Mouse (Mus musculus) frontal cortex, adult (tissue): ENCODE measurements around the gene Ly6g5c.

Experiments
- ATAC-seq: cut with Nextera tagmentation; 2 replicates; pipeline ENCODE4 v1.9.2; 2017; ENCODE audit warnings: mild to moderate bottlenecking, moderate library complexity, mixed read lengths; ENCODE audit not compliant: low TSS enrichment

Gene Ly6g5c

DNA sequence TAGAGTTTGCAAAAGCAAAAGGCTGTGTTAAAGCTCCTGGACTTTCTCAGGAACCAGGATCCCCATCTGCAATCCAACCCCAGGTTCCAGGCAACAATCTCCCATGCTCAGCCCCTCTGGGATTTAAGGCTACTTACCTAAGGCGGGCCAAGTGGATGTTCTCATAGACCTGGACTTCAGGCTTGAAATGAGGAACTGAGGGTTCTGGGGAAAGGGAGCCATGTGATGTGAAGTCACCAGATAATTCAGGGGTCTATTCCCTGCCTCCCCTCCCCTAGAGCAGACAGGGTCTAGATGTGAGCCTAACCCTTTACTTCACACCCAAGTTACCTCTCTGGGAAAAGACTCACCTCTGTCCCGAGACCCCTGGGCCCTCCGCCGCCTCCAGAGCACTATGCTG lies 27.4 kb upstream of the Ly6g5c start:
- ATAC-seq: no peak

DNA sequence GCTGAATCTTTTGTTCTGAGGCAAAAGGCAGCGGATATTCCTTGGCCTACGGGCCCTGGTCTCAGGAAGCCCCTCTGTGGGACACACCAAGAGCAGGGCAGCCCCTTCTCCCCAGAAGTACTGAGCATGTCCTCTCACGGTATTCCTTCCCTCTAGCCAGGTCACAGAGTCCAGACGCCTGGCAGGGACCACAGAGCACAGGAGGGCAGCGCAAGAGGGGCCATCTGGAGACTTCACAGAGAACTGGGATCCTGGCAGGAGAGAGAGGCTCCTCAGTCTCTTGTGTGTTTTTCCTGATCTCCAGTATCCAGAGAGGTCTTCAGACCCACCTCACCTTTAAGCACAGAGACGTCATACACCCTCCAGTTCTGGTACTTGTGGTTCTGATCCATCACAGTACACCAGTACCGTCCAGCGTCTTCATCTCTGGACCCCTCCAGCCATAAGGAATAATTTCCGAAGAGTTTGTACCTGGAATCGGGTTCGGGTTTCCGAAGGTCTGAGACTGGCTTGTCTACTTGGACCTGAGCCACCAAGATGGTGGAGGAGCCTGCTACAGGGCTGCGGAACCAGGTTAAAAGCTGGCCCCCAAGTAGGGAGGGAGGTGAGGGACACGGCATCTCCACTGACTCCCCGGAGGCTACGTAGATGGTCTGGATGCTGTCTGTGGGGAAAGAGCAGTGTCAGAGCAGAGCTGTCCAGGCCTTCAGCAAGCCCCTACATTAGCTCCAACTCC lies 25.1 kb upstream of the Ly6g5c start:
- no peak for ATAC-seq

DNA sequence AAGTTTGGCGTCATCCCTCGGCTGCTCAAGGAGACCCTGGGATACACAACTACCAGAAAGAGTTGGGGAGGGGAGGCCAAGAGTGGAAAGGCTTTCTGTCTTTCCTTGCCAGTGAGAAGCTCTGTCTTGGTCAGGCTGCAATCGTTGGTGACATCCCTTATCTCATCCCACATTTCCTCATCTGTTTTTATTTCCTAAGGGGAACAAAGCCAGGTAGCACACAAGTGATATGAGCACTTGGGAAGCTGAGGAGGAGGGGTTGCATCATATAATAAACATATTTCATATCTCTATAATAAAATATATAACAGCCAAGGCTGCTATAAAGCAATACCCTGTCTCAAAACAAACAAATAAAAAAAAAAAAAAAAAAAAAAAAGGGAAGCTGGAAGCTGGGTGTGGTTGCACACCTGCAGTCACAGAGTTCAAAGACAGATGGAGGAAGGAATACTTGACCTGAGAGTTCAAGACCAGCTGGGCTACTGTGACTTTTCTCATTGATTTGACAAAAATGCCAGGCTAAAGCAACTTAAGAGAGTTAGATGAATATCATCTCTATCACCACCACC lies 24.1 kb upstream of the Ly6g5c start:
- ATAC-seq: no peak

DNA sequence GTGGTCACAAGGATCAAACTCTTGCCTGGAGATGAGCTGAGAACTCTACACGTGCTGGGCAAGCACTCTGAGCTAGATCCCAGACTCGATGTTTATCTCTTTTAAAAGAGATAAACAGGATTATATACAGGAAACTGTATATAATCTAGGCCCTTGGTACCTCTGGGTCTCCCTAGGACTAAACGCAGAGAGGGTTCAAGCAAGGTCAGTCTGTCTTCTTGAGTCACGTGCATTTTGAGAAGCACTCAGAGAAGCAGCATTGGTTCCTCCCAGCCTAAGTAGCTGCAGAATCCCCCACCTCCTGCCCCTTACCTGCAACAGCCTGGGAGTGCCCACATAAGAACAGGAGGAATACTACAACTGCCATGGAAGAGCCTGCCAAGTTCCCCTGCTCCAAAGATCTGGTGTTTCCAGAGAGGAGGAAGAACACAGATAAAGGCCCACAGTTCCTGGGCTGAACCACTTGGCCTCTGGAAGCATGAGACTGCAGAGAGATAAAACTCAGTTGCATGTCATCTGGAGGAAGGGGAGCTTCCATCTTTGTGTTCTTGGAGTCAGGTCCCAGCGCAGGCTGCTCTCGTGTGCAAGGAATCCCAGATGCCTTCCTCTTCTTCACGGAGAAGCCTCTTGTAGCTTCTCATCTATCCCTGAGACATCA lies 22.7 kb upstream of the Ly6g5c start, which contains the start of gene Ly6g6f:
TSS of gene Ly6g6f (minus strand) at position 403 of the 658 bp plus-strand sequence.
- no peak for ATAC-seq

DNA sequence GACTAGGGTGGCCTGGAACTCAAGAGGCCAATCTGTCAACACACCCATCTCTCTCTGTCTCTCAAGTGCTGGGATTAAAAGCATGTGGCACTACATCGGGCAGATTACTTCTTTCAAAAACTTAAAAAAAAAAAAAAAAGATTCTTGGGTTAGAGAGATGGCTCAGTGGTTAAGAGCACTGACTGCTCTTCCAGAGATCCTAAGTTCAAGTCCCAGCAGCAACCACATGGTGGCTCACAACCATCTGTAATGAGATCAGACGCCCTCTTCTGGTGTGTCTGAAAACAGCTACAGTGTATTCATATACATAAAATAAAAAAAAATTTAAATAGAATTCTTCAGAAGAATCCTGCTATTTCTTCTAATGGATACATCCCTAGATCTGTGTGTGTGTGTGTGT lies 19.9 kb upstream of the Ly6g5c start:
- no peak for ATAC-seq

DNA sequence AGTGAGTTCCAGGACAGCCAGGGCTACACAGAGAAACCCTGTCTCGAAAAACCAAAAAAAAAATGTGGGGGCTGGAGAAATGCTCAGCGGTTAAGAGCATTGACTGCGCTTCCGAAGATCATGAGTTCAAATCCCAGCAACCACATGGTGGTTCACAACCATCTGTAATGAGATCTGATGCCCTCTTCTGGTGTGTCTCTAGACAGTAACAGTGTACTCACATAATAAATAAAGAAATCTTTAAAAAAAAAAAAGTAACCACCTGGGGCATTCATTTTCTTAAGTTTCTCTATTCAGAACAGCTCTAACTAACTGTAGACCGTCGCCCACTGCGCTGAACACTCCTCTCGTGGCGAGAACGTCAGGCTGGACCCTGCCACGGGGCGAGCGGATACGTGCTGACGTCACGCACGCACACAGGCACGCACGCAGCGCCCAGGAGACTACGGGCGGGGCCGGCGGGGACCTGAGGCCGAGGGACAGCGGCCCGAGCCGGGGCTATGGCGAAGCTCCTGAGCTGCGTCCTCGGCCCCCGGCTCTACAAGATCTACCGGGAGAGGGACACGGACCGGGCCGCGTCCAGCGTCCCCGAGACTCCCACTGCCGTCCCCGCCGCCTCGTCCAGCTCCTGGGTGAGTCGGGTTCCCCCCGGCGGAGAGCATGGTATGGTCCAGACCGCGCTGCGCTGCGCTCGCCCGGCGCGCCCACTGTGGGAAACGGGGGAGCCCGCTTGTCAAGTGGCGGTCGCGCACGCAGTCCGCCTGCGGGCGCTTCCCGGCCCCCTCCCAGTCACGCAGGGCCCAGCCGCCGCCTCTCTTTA lies 19.0 kb upstream of the Ly6g5c start, which contains the start of gene Abhd16a:
TSS of gene Abhd16a (plus strand) at position 439 of the 820 bp plus-strand sequence.
- ATAC-seq: peak; percentile 98

DNA sequence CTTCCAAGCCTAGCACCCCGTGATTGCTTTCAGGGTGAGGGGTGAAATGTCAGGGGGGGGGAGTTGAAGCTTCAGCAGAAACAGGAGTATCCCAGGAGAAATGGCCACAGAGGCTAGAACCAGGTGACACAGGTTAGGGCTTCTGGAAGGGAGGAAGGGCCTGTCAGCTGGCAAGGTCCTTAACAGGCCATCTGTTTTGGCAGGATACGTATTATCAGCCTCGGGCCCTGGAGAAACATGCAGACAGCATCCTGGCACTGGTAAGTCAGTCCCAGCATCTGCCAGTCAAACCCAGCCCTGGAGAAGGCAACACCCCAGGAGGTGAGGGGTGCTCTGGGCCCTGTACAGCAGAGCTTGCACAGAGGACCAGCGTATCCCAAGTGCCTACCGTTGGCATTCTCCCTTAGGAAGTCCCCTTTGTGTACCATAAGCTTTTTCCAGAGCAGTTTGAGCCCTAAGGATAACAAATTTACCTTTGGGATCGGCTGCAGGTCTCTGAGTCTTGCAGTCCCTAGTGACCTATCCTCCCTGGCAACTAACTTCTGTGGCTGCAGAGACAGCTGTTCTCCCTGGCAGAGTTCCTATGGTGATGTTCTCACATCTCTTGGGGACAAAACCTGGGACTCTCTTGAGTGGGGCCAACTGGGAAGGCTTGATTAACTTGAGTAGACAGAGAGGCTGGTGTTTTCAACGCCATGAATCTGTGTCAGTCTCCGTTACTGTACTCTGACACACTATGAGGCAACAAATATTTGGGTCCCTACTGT lies 17.7 kb upstream of the Ly6g5c start:
- no peak for ATAC-seq

DNA sequence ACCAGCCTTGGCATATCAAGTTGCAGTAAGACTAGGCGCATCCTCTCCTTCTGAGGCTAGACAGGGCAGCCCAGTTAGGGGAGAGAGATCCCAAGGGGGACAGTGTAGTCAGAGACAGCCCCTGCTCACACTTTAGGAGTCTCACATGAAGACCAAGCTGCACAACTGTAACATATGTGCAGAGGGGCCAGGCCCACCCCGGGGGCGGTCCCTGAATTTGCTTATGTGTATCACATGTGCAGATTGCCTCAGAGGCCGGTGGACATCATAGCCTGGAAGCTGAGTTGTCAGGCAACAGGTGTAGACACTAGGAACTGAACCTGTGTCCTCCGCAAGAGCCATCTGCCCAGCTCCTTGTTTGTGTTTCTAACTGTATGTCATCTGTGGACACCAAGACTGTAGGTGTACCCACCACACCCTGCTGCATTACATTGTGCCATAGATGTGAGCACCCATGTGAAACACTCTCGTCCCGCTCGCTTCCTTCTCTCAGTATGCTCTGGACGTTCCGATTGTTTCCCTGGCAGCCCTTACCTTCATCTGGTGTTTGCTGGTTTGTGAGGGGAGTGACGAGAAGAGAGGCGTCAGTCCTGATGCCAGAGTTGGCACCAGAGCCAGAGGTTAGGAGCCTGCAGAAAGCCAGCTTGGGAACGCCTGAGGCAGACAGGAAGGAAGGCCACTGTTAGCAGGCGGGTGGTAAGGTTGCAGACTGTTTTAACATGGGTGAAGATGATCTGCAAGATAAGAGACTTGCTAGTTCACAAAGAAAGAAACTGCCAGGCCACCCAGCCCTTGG lies 15.5 kb upstream of the Ly6g5c start:
- ATAC-seq: no peak

DNA sequence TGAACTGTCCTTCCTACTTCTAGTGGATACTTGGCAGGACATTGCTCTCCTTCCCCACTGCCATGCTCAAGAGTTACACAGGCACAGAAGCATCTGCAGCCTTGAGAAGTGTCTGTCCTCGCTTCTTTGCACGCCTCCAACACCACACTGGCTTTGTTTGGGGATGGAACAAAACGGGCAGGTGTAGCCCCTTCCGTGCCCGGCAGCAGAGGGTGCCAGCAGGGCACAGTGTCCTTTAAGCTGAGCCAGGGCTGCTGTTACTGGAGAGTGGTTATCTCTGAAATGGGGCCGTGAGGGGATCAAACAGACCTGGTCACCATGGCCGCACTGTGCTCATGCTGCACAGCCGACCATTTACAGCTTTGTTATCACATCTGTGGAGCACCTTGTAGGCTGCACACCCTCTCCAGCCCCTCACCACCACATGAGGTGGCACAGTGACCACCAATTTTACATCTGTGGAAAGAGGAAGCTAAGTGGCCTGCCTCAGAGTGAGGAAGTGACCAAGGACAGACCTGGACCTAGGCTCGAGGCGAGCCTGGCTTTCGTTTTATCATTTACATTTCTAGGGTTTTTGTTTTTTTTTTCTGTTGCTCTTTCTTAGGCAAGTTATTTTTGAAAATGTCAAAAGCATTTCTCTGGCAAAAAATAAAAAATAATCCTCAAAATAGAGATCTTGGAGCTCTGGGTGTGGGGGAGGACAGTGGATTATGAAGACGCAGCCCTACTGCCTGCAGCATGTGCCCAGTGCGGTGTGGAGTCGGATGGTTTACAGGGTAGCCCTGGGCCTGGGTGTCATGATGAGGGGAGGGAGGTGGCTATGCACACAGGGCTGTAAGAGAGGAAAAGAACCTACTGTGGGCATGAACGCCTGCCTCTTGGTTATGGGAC lies 13.4 kb upstream of the Ly6g5c start:
- ATAC-seq: peak; percentile 41; the same call in 1 of the 2 replicates

DNA sequence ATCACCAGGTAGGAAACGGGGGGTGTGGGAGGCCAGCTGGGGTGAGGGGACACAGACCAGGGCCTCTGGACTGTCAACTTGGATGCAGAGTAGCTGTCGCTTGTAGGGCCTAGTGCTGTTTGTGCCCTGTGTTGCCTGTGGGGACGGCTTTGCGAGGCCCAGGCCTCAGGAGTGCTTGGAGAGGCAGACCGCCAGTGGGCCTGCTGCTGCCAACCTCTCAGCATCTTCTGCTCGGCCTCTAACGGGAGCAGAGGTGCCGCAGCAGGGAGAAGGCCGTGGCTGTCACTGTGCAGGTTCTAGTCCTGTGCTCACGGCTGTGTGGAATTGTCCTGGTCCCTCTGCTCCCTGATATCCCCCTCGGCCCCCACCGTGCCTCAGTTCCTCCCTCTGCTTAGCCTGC lies 11.5 kb upstream of the Ly6g5c start:
- no peak for ATAC-seq

DNA sequence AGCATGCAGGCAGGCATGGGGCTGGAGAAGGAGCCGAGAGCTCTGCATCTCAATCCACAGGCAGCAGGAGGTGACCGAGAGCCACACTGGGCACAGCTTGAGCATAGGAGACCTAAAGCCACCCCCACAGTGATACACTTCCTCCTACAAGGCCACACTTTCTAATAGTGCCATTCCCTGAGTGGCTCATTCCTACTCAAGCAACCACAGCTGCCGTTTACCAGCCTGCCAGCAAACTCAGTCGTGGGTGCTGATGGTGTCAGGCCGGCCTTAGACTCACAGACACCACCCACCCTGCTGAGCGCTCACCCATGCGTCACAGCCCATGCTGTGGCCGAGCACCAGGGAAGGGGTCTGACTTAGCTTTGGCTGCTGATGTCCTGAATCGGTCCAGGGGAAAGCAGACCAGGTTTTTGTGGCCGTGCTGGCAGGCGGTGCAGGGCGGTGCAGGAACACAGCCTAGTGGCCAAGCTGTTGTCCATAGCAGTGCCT lies 10.9 kb upstream of the Ly6g5c start:
- ATAC-seq: peak; percentile 58

DNA sequence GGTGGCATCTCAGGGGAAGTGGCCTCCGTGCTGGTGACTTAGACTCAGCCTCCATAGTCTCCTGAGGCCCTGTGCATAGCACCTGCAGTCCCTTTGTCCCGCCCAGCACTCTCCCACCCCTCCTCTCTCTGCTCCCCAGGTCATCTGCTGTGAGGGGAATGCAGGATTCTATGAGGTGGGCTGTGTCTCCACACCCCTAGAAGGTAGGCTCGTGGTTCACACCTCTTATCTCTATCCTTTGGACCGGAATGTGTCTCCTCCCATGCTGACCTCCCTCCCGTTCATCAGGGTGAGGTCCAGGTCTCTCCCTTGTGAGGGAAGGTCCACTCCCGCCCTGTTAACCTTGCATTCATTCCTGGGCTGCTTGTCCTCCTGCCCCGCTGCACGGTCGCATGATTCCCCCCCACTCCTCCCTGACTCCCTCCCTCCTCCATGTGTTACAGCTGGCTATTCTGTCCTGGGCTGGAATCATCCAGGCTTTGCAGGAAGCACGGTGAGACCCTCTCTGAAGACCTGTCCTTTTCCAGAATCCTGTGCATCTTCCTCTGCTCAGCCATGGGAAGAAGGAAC lies 7.8 kb upstream of the Ly6g5c start:
- ATAC-seq: no peak

DNA sequence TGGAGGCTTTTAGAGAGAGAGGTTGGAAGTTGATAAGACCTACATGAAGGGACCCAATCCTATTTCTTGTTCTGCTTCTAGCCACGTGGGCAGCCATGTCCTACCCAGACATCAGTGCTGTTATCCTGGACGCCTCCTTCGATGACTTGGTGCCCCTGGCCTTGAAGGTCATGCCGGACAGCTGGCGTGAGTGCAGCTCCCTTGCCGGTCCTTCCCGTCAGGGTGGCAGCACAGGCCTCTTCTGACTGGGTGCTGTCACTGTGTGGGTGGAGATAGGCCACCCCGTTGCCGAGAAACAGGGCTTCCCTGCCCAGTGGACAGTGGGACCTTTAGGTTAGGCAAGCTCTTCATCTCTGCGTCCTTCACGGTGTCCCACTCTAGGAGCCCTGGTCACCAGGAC lies 6.9 kb upstream of the Ly6g5c start:
- no peak for ATAC-seq

DNA sequence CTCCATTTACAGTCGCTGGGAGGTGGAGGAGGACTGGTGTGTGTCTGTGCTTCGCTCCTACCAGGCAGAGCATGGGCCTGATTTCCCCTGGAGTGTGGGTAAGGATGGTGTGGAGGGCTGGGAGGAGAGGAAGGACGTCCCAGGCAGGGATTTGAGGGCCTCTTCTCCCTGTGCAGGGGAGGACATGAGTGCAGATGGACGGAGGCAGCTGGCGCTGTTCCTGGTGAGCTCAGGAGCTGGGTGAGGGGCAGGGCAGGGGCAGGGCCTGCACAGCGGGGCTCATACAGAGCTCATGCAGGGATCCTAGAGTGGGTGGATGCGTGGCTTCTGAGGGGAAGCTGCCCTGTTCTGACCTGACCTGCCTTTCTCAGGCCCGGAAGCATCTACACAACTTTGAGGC lies 5.8 kb upstream of the Ly6g5c start:
- peak; percentile 35; the same call in 1 of the 2 replicates for ATAC-seq

DNA sequence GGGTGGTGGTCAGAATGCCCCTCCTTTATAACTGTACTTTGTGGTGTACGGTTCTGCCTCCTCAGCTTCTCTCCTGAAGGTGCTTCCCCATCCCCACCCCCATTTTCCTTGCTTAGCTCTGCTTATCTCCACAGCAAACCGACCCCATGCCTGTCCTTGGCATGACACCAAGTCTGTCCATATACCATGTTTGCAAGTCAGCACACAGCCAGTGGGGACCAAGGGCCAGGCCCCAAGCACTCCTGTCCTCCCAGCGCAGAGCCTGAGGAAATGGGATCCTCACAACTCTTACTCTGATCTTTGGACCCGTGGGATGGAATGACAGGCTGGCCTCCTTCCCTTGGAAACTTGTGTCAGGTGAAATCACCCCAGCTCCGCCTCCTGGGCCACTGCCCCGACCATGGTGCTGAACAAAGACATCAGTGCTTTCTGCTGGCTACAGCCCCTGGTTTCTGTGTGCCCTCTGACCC lies 4.8 kb upstream of the Ly6g5c start:
- ATAC-seq: no peak

DNA sequence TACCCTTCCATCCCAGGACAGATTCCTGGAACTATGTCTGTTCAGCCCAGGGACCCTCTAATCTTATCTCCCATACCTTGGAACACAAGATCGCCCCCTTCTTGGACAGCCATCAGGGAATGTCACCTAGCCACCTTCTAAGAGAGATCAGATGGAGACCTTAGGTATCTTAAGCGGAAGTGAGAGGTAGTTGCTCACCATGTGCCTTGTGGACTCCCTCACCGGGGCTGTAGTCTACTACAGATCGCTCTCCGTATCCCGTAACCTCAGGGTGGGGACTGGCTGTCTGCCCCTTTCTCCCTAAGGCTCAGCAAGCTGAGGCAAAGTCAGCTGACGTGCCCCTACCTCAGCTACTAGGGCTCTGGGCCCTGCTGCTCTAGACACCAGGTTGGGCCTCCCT lies 4.0 kb upstream of the Ly6g5c start:
- ATAC-seq: no peak

DNA sequence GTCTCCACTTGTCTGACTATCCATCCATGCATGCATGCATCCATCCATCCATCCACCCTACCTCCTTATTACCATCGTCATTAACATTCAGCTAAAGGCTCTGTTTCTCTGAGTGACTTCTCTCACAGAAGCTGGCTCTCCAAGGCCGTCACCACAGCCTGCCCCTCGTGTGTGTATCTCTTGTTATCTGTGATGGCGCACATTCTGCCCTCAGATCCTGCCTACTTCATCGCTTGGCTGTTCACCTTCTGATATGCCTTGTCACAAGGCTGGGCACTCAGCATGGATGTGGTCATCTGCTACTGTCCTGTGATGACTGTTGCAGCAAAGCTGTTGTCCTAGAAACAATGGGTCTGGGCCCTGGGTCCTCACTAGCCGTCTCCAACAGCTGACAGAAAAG lies 3.3 kb upstream of the Ly6g5c start:
- ATAC-seq: no peak

DNA sequence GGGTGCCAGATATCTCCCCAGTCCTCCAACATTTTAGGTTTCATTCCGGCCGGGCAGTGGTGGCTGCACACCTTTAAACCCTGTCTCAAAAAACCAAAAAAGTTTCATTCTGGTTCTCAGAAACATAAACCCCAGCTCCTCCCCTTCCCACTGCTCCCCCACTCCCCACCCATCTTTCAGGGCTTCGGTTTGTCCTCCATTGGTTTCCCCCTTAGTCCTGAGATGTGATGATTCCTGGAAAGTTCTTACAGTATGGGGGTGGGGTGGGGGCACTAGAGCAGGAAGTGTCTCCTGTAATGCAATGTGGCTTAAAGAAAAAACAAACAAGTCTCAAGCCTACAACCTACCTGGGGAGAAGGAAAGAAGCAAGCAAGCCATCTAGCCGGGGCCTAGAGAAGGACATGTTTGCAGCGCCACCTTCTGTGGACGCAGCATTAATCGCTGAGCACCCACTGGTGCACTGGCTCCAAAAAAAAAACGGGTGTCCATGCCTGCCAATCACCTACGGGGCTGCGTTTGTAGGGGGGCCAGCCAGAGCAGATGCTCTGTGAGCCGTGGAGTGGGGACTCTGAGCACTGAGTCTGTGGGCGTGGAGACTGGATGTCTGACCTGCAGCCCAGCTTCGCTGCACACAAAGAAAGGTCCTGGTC lies 2.2 kb upstream of the Ly6g5c start:
- peak; percentile 71; the same call in 1 of the 2 replicates for ATAC-seq
